Mouse (Mus musculus) lung, postnatal 0 days (tissue): ENCODE measurements around the gene Ptprn2. TPM values are rescaled to one million over a fixed set of nuclear protein-coding genes. Genes with fewer than 3 reads are reported as not detected.

Source experiments
- ATAC-seq: fragments of 200-750 bp; cut with Nextera tagmentation; 2 replicates; pipeline ENCODE4 v1.8.0; 2017; ENCODE audit warnings: moderate library complexity
- DNase-seq: peaks from one replicate; pipeline ENCODE4 v3.0.0-alpha.2; 2016; ENCODE audit warnings: low spot score
- H3K27ac ChIP-seq: fragments of 300-500 bp; sonication (generic); 2 replicates; pipeline ENCODE4 v1.5.1; 2014; ENCODE audit warnings: antibody characterized with exemption, mild to moderate bottlenecking, low read length, mixed read lengths
- H3K27me3 ChIP-seq: fragments of 300-500 bp; sonication (generic); replicated peaks from 2 replicates; pipeline ENCODE4 v1.6.1; 2014; ENCODE audit warnings: low read length, mixed read lengths; ENCODE audit not compliant: insufficient read depth
- H3K36me3 ChIP-seq: fragments of 300-500 bp; sonication (generic); 2 replicates; pipeline ENCODE4 v1.6.1; 2014; ENCODE audit warnings: low read length, mixed read lengths; ENCODE audit not compliant: insufficient read depth
- H3K4me1 ChIP-seq: fragments of 300-500 bp; sonication (generic); 2 replicates; pipeline ENCODE4 v1.6.1; 2014; ENCODE audit warnings: antibody characterized with exemption, low read depth, low read length, mixed read lengths; ENCODE audit not compliant: insufficient read depth
- H3K4me2 ChIP-seq: fragments of 300-500 bp; sonication (generic); replicated peaks from 2 replicates; pipeline ENCODE4 v1.6.1; 2014; ENCODE audit warnings: low read depth, mild to moderate bottlenecking, low read length, moderate library complexity, mixed read lengths
- H3K4me3 ChIP-seq: fragments of 300-500 bp; sonication (generic); 2 replicates; pipeline ENCODE4 v1.5.1; 2014; ENCODE audit warnings: low read depth, low read length
- H3K9ac ChIP-seq: fragments of 300-500 bp; sonication (generic); replicated peaks from 2 replicates; pipeline ENCODE4 v1.6.1; 2014; ENCODE audit warnings: low read depth, mild to moderate bottlenecking
- H3K9me3 ChIP-seq: fragments of 300-500 bp; sonication (generic); 2 replicates; pipeline ENCODE4 v1.6.1; 2016; ENCODE audit warnings: low read length, mixed read lengths
- CTCF ChIP-seq: IDR thresholded peaks from 2 replicates; pipeline ENCODE4 v1.5.1; 2016; ENCODE audit warnings: antibody characterized with exemption, mild to moderate bottlenecking
- EP300 ChIP-seq: IDR thresholded peaks from 2 replicates; pipeline ENCODE4 v1.6.1; 2016; ENCODE audit warnings: antibody characterized with exemption, mild to moderate bottlenecking, control low read depth
- WGBS: fragments of 180-500 bp; shearing (Covaris S2); extraction: QIAGEN DNeasy Blood & Tissue Kit; methylation state at CpG from one replicate; pipeline ENCODE4 v1.1.7; 2014; 5-methylcytosine and 5-hydroxymethylcytosine counted together
- polyA plus RNA-seq: library from polyadenylated mRNA; unstranded; fragments of >200 nt; fragmentation: Nextera tagmentation; extraction: Ambion mirVana; gene quantifications from 2 replicates; pipeline ENCODE4 v1.2.1, GENCODE M21; 2015

Gene Ptprn2
- polyA plus RNA-seq, 1 experiment from 2014 or later = 0.24 TPM

- no peaks in the 10 kb centered on the region for H3K4me1 ChIP-seq
- TF ChIP-seq EP300 (no peak), CTCF (no peak)
- H3K9me3 ChIP-seq = no peaks in the 10 kb centered on the region
- H3K4me3 ChIP-seq = no peak overlapping the region
- DNase-seq (no peak), ATAC-seq (no peak)
- no peak overlapping the region for H3K9ac ChIP-seq
- no peaks in the 10 kb centered on the region for H3K36me3 ChIP-seq
- no peak overlapping the region for H3K4me2 ChIP-seq
- no peaks in the 10 kb centered on the region for H3K27me3 ChIP-seq
- no peak overlapping the region for H3K27ac ChIP-seq
- WGBS = 68% methylated on average over 2 of the region's 2 CpGs
Measured at GRCm38 (mm10) chr12:117263081-117263480, 777.6 kb downstream of the Ptprn2 start.

GRCm38 (mm10) chr12:117265211-117265610 lies 779.7 kb downstream of the Ptprn2 start:
- no peak for TF ChIP-seq EP300
- no peak for TF ChIP-seq CTCF
- Histone ChIP-seq H3K27me3 (no peaks in the 10 kb centered on the region), H3K36me3 (no peaks in the 10 kb centered on the region), H3K4me2 (no peak overlapping the region), H3K4me1 (no peaks in the 10 kb centered on the region), H3K4me3 (no peak overlapping the region), H3K9me3 (no peaks in the 10 kb centered on the region), H3K9ac (no peak overlapping the region), H3K27ac (no peak overlapping the region)
- ATAC-seq (no peak), DNase-seq (no peak)
- 100% methylated on average over 1 of the region's 1 CpGs for WGBS

GRCm38 (mm10) chr12:117268543-117269172 lies 783.1 kb downstream of the Ptprn2 start:
- H3K9me3 ChIP-seq = no peaks in the 10 kb centered on the region
- ATAC-seq (no peak), DNase-seq (no peak)
- no peak overlapping the region for H3K9ac ChIP-seq
- 75% methylated on average over 7 of the region's 7 CpGs for WGBS
- no peaks in the 10 kb centered on the region for H3K36me3 ChIP-seq
- H3K4me3 ChIP-seq = no peak overlapping the region
- H3K4me1 ChIP-seq = no peaks in the 10 kb centered on the region
- H3K27ac ChIP-seq = no peak overlapping the region
- no peak for TF ChIP-seq EP300
- TF ChIP-seq CTCF = no peak
- H3K27me3 ChIP-seq = no peaks in the 10 kb centered on the region
- no peak overlapping the region for H3K4me2 ChIP-seq

GRCm38 (mm10) chr12:117269310-117269709 lies 783.8 kb downstream of the Ptprn2 start:
- Histone ChIP-seq H3K9ac (no peak overlapping the region), H3K36me3 (no peaks in the 10 kb centered on the region), H3K9me3 (no peaks in the 10 kb centered on the region), H3K4me2 (no peak overlapping the region), H3K4me1 (no peaks in the 10 kb centered on the region), H3K27me3 (no peaks in the 10 kb centered on the region), H3K4me3 (no peak overlapping the region), H3K27ac (no peak overlapping the region)
- TF ChIP-seq CTCF (no peak), EP300 (no peak)
- DNase-seq (no peak), ATAC-seq (no peak)
- 76% methylated on average over 4 of the region's 4 CpGs for WGBS

GRCm38 (mm10) chr12:117270199-117270598 lies 784.7 kb downstream of the Ptprn2 start:
- no peak overlapping the region for H3K4me3 ChIP-seq
- H3K27ac ChIP-seq = no peak overlapping the region
- H3K9me3 ChIP-seq = no peaks in the 10 kb centered on the region
- no peaks in the 10 kb centered on the region for H3K4me1 ChIP-seq
- no peak overlapping the region for H3K9ac ChIP-seq
- no peak overlapping the region for H3K4me2 ChIP-seq
- DNase-seq (no peak), ATAC-seq (no peak)
- 68% methylated on average over 4 of the region's 4 CpGs for WGBS
- TF ChIP-seq CTCF = no peak
- TF ChIP-seq EP300 = no peak
- H3K36me3 ChIP-seq = no peaks in the 10 kb centered on the region
- H3K27me3 ChIP-seq = no peaks in the 10 kb centered on the region

- H3K4me3 ChIP-seq = no peak overlapping the region
- H3K9ac ChIP-seq = no peak overlapping the region
- no peaks in the 10 kb centered on the region for H3K4me1 ChIP-seq
- H3K27me3 ChIP-seq = no peaks in the 10 kb centered on the region
- ATAC-seq (no peak), DNase-seq (no peak)
- no peaks in the 10 kb centered on the region for H3K36me3 ChIP-seq
- no peaks in the 10 kb centered on the region for H3K9me3 ChIP-seq
- WGBS = 15% methylated on average over 4 of the region's 4 CpGs
- H3K4me2 ChIP-seq = no peak overlapping the region
- H3K27ac ChIP-seq = no peak overlapping the region
- TF ChIP-seq EP300 = no peak
- TF ChIP-seq CTCF = no peak
Measured at GRCm38 (mm10) chr12:117273166-117273565, 787.6 kb downstream of the Ptprn2 start.

- Histone ChIP-seq H3K27ac (no peak overlapping the region), H3K4me3 (no peak overlapping the region), H3K9ac (no peak overlapping the region), H3K9me3 (no peaks in the 10 kb centered on the region), H3K4me2 (no peak overlapping the region), H3K36me3 (no peaks in the 10 kb centered on the region), H3K27me3 (no peaks in the 10 kb centered on the region), H3K4me1 (no peaks in the 10 kb centered on the region)
- DNase-seq (no peak), ATAC-seq (no peak)
- 70% methylated on average over 5 of the region's 5 CpGs for WGBS
- TF ChIP-seq CTCF (no peak), EP300 (no peak)
Measured at GRCm38 (mm10) chr12:117274576-117274975, 789.1 kb downstream of the Ptprn2 start.
